ENCODE assay signal across 14 mouse cellular contexts in genomic region chr6:51648813-51649212, GRCm38 (mm10).
"Had no signal": no experiment of that assay in that cellular context is flagged by ENCODE, and none has a peak within 500 bp of the region (broad histone marks: within the 10 kb centered on the region; RNA-seq: fewer than 3 reads in every experiment).

No protein-coding gene starts in this region.

- H3K9me3 ChIP-seq: liver, embryonic 15.5 days; stomach, embryonic 15.5 days had no signal

- H3K36me3 ChIP-seq: liver, embryonic 15.5 days; stomach, embryonic 15.5 days had no signal

- H3K9ac ChIP-seq: liver, embryonic 15.5 days; stomach, embryonic 15.5 days had no signal

- DNase-seq: kidney, adult 11 months; kidney, adult 9 months; kidney, postnatal 36 days; layer of hippocampus, adult 9-11 months; lung, adult 2 months; lung, postnatal 36 days; right cerebral cortex, postnatal 14 days; thymus, adult 2 months; thymus, postnatal 25 days had no signal

- H3K4me1 ChIP-seq: liver, embryonic 15.5 days; stomach, embryonic 15.5 days had no signal

- H3K4me2 ChIP-seq: liver, embryonic 11.5 days; liver, embryonic 15.5 days; stomach, embryonic 15.5 days had no signal

- ATAC-seq: lung, postnatal 0 days had no signal

- H3K27me3 ChIP-seq: liver, embryonic 15.5 days; stomach, embryonic 15.5 days had no signal

- H3K4me3 ChIP-seq: liver, embryonic 15.5 days; stomach, embryonic 15.5 days had no signal

- H3K27ac ChIP-seq: kidney, postnatal 0 days; liver, embryonic 15.5 days; stomach, embryonic 15.5 days had no signal
